Mouse (Mus musculus): ENCODE data around the gene Psmd7. TPM values are rescaled to one million over a fixed set of nuclear protein-coding genes. Genes with fewer than 3 reads are reported as not detected.

The Psmd7 gene
- total and polyA plus RNA-seq, 3 experiments = 186 to 403 (median 205) TPM

DNA sequence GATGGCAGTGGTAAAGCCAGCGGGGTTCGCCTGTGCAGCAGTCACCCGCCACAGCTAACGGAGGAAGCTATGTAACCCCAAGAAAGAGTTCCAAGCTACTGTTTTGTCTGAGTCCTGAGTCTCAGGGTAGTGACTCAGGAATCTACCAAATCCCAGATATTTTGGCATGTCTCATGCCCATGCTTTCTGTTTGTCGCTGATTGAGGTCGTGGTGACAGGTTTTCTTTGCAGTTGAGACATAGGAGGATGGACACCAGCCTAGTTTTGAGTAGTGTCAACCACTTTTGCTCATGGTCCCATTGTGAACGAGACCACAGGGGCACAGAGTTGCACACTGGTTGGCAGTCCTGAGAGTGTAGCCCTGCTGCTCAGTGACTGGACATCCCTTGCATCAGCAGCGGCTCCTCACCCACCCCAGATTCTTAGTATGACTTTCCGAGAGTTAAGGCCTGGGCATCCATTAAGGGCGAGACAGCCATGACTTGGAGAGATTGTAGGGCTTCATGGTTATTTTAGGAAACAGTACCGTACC, 42.6 kb downstream of the Psmd7 start:
- no peak overlapping the region for H3K4me3 ChIP-seq (ENCODE audit: control insufficient read depth in 1 of 2, insufficient read depth in 1 of 2, low read depth in 2 of 2, low read length in 2 of 2)
- TF ChIP-seq UBTF (IDR thresholded peaks at IDR 0.05; ENCODE audit: borderline replicate concordance, insufficient read depth, low read depth, low read length) (no peak), POLR2AphosphoS2 (IDR thresholded peaks at IDR 0.05; ENCODE audit: low read length) (no peak), ZC3H11A (IDR thresholded peaks at IDR 0.05; ENCODE audit: low read depth, low read length) (no peak), MYC (IDR thresholded peaks at IDR 0.05; ENCODE audit: low read depth, low read length) (no peak), TAL1 (IDR thresholded peaks at IDR 0.05; ENCODE audit: low read length) (no peak), CHD1 (IDR thresholded peaks at IDR 0.05; ENCODE audit: low read depth, low read length) (no peak)
- no peaks in the 10 kb centered on the region for H3K4me1 ChIP-seq (ENCODE audit: control insufficient read depth in 1 of 2, insufficient read depth in 2 of 2, low read length in 2 of 2)
- no peaks in the 10 kb centered on the region for H3K79me2 ChIP-seq (ENCODE audit: control insufficient read depth, insufficient read depth, low read length, poor library complexity)
- no peaks in the 10 kb centered on the region for H3K9me3 ChIP-seq (replicated peaks; ENCODE audit: insufficient read depth, low read length)
- no peak overlapping the region for H3K9ac ChIP-seq (ENCODE audit: control insufficient read depth, low read depth, low read length, poor library complexity, severe bottlenecking)
- H3K27ac ChIP-seq (ENCODE audit: control insufficient read depth, low read depth, low read length) = no peak overlapping the region
- no peak for DNase-seq (ENCODE audit: low read depth, low spot score)
- no peaks in the 10 kb centered on the region; a peak in 2 of 4 replicates for H3K36me3 ChIP-seq (ENCODE audit: control insufficient read depth in 1 of 2, insufficient read depth in 2 of 2, low read length in 2 of 2)
- H3K27me3 ChIP-seq (ENCODE audit: control insufficient read depth in 1 of 2, insufficient read depth in 2 of 2, low read length in 2 of 2) = no peaks in the 10 kb centered on the region

DNA sequence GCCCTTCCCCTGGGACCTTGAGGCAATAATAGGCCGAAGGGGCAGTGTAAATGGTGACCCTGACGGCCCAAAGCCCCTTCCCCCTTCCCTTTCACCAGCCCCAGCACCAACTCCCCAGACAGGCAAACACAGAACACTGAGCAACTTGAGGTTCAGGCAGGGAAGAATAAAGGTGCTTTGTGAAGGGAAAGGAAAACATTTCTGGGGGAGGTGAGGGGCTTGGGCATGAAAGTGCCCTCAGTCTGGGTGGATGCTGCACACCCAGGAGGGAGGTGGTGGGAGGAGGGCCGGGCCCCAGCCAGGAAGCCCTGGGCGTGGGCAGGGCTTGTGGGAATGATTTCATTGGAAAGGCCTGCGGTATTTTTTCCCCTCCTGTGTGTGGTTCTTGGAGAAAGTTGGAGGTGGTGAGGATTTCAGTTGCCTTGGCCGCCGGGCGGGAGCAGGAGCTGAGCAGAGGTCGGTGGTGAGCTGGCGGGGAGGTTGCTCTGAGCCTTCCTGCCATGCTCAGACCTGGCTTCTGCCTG, 43.6 kb downstream of the Psmd7 start:
- Histone ChIP-seq H3K27ac (ENCODE audit: control insufficient read depth, low read depth, low read length) (no peak overlapping the region), H3K4me1 (ENCODE audit: control insufficient read depth in 1 of 2, insufficient read depth in 2 of 2, low read length in 2 of 2) (no peaks in the 10 kb centered on the region), H3K4me3 (ENCODE audit: control insufficient read depth in 1 of 2, insufficient read depth in 1 of 2, low read depth in 2 of 2, low read length in 2 of 2) (no peak overlapping the region), H3K36me3 (ENCODE audit: control insufficient read depth in 1 of 2, insufficient read depth in 2 of 2, low read length in 2 of 2) (no peaks in the 10 kb centered on the region; a peak in 2 of 4 replicates), H3K27me3 (ENCODE audit: control insufficient read depth in 1 of 2, insufficient read depth in 2 of 2, low read length in 2 of 2) (no peaks in the 10 kb centered on the region), H3K9ac (ENCODE audit: control insufficient read depth, low read depth, low read length, poor library complexity, severe bottlenecking) (no peak overlapping the region), H3K9me3 (replicated peaks; ENCODE audit: insufficient read depth, low read length) (no peaks in the 10 kb centered on the region), H3K79me2 (ENCODE audit: control insufficient read depth, insufficient read depth, low read length, poor library complexity) (no peaks in the 10 kb centered on the region)
- no peak for TF ChIP-seq CHD2 (IDR thresholded peaks at IDR 0.05; ENCODE audit: low read length)
- no peak for TF ChIP-seq RAD21 (IDR thresholded peaks at IDR 0.05; ENCODE audit: low read depth, low read length)
- TF ChIP-seq MYC (IDR thresholded peaks at IDR 0.05; ENCODE audit: low read depth, low read length) = no peak
- no peak for DNase-seq (ENCODE audit: low read depth, low spot score)

DNA sequence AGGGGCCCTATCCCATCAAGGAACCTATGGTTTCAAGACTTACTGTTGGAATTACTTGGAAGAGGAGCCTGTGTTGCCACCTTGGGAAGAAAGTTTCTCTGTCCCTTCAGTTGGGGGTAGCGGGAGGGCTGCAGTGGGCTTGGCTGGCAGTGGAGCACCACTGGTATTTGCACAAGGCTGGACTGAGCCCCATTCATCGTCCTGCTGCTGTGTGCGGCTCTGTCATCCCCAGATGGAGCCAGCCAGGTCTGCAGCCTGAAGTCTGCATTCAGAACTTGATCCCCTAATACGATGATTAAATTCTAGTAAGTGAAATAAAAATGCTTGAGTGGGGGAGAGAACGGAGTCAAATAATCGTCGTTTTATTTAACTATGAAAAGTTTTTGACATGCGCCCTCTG, 44.1 kb downstream of the Psmd7 start:
- Histone ChIP-seq H3K27me3 (ENCODE audit: control insufficient read depth in 1 of 2, insufficient read depth in 2 of 2, low read length in 2 of 2) (no peaks in the 10 kb centered on the region), H3K9ac (ENCODE audit: control insufficient read depth, low read depth, low read length, poor library complexity, severe bottlenecking) (no peak overlapping the region), H3K9me3 (replicated peaks; ENCODE audit: insufficient read depth, low read length) (no peaks in the 10 kb centered on the region), H3K4me3 (ENCODE audit: control insufficient read depth in 1 of 2, insufficient read depth in 1 of 2, low read depth in 2 of 2, low read length in 2 of 2) (no peak overlapping the region), H3K27ac (ENCODE audit: control insufficient read depth, low read depth, low read length) (no peak overlapping the region), H3K4me1 (ENCODE audit: control insufficient read depth in 1 of 2, insufficient read depth in 2 of 2, low read length in 2 of 2) (no peaks in the 10 kb centered on the region), H3K36me3 (ENCODE audit: control insufficient read depth in 1 of 2, insufficient read depth in 2 of 2, low read length in 2 of 2) (no peaks in the 10 kb centered on the region; a peak in 2 of 4 replicates), H3K79me2 (ENCODE audit: control insufficient read depth, insufficient read depth, low read length, poor library complexity) (no peaks in the 10 kb centered on the region)
- DNase-seq (ENCODE audit: low read depth, low spot score) = no peak
- TF ChIP-seq MEF2A (IDR thresholded peaks at IDR 0.05; ENCODE audit: extremely low read depth, insufficient replicate concordance, low read depth, low read length, poor library complexity, severe bottlenecking) = no peak
- TF ChIP-seq MYB (IDR thresholded peaks at IDR 0.05; ENCODE audit: low read depth, low read length) = no peak
- TF ChIP-seq E2F4 (IDR thresholded peaks at IDR 0.05; ENCODE audit: borderline replicate concordance, low read depth, low read length) = no peak
- TF ChIP-seq POLR2AphosphoS2 (IDR thresholded peaks at IDR 0.05; ENCODE audit: low read length) = no peak
- TF ChIP-seq HCFC1 (IDR thresholded peaks at IDR 0.05; ENCODE audit: low read depth, low read length) = no peak
- no peak for TF ChIP-seq CTCF (IDR thresholded peaks at IDR 0.05 in 2 of 3, conservative IDR thresholded peaks at IDR 0.05 in 1 of 3; ENCODE audit: control insufficient read depth in 1 of 3, insufficient read depth in 1 of 3, low read depth in 2 of 3, low read length in 3 of 3, poor library complexity in 1 of 3, severe bottlenecking in 1 of 3)
- no peak for TF ChIP-seq ZMIZ1 (IDR thresholded peaks at IDR 0.05; ENCODE audit: low read depth, low read length)
- no peak for TF ChIP-seq GABPA (IDR thresholded peaks at IDR 0.05; ENCODE audit: low read depth, low read length)
- no peak for TF ChIP-seq ZC3H11A (IDR thresholded peaks at IDR 0.05; ENCODE audit: low read depth, low read length)
